Mouse (Mus musculus) embryonic fibroblast, embryonic 13.5 days (primary cell): ENCODE data around the gene Plcb3.
"Not testable (repeated sequence)": the region's sequence is repeated elsewhere in the genome, so short reads cannot be mapped to it uniquely, and the experiment has no call there.

Experiments used
- CTCF ChIP-seq: IDR thresholded peaks from 2 replicates; pipeline ENCODE4 v1.5.1; 2011; ENCODE audit warnings: mild to moderate bottlenecking, control low read depth, low read length, moderate library complexity, borderline replicate concordance; ENCODE audit not compliant: insufficient read depth
- POLR2A ChIP-seq: IDR thresholded peaks from 2 replicates; pipeline ENCODE4 v1.6.1; 2011; ENCODE audit warnings: low read depth, mild to moderate bottlenecking, control low read depth, low read length, moderate library complexity

GRCm38 (mm10) chr19:6910306-6910705 lies 66.0 kb downstream of the Plcb3 start:
- peak; percentile 45; the same call in 1 of the 2 replicates for TF ChIP-seq POLR2A
- TF ChIP-seq CTCF = not testable (repeated sequence)
